Mouse (Mus musculus): ENCODE data around the gene 3830417A13Rik.

Gene 3830417A13Rik

GRCm38 (mm10) chrX:64173248-64173647 lies at the start of gene 3830417A13Rik:
Gene 3830417A13Rik (plus strand): TSS chrX:64173548.
- DNase-seq: no peak

- no peak for DNase-seq
Measured at GRCm38 (mm10) chrX:64152098-64152497, 21.2 kb upstream of the 3830417A13Rik start, which contains the start of gene Gm6760. Gene Gm6760 (minus strand): TSS chrX:64152198.

GRCm38 (mm10) chrX:64181246-64181645 lies 7.9 kb downstream of the 3830417A13Rik start:
- no peak for DNase-seq

Data from right cerebral cortex, postnatal 4 days (tissue).